Mouse (Mus musculus) right cerebral cortex, adult 2 months (tissue): Measurements from ENCODE around the gene Atg16l2.

ENCODE experiments used
- DNase-seq, 2 experiments: peaks; one replicate each; pipeline ENCODE4 v3.0.0; 2021 to 2022; ENCODE audit warnings: low spot score in 2 of 2

The Atg16l2 gene

GRCm38 (mm10) chr7:101321218-101321827 is 19.3 kb upstream of the Atg16l2 start:
- DNase-seq = peak; percentile 26 to 34

- DNase-seq = peak in 1 of 2 experiments; percentile 46
These were observed 18.6 kb upstream of the Atg16l2 start for GRCm38 (mm10) chr7:101320399-101321217.

DNA sequence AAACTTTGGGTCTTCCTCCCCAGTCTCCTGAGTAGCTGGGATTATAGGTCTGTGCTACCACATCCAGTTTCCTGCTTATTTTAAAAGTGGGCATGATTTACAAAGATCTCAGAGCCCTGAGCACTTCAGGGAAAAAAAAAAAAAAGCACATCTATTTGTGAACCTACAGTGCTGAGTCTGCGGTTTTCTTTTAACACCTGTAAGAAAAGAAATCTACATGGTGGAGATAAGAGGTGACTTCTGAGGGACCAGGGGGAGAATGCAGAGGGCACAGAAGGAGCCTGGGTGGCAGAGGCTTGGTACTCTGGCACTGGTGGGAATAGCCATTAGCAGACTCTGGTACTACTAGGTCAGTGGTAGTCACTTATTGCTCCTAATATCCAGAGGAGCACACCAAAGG is 17.7 kb upstream of the Atg16l2 start:
- DNase-seq = no peak

DNA sequence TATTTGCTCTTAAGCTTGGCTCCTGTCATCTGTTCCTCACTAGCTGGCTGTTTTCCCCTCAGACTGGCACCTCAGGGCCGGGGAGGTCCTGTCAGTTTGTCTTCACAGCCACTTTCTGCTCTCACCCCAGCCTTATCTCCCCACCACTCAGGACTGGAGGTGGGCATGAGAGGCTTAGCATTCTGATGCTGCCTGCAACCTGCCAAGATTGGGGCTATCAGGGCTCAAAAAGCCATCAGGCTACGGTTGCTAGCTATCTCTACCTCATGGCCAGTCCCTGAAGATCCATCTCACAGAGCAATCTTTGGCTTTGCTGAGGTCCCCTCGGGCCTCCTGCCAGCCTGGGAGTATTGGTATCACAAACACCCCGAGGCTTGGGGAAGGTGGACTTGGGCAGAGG is 16.8 kb upstream of the Atg16l2 start:
- no peak for DNase-seq

- DNase-seq = no peak
These were observed 15.0 kb upstream of the Atg16l2 start, which contains the start of gene Stard10 for GRCm38 (mm10) chr7:101317014-101317413. Gene Stard10 (plus strand): TSS chr7:101317086.

DNA sequence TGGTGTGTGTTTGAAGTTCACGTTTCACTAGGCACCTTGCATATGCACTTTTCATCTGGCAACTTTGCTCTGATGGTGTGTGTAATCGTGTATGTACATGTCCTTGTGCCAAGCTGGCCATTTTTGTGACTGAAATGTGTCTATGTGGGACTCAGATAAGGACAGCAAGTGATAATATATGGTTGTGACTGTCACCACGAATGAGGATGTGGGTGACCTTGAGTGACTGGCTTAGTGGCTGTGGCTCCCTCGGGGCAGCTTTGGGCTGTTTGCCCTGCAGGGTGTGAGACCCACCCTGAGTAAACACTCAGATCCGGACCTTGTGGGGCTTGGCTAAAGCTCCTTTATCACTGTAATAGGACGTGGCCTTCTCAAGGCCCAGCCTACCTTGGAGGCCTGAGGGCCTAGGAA is 14.5 kb upstream of the Atg16l2 start:
- no peak for DNase-seq

GRCm38 (mm10) chr7:101315699-101316098 is 13.6 kb upstream of the Atg16l2 start:
- DNase-seq = no peak

DNA sequence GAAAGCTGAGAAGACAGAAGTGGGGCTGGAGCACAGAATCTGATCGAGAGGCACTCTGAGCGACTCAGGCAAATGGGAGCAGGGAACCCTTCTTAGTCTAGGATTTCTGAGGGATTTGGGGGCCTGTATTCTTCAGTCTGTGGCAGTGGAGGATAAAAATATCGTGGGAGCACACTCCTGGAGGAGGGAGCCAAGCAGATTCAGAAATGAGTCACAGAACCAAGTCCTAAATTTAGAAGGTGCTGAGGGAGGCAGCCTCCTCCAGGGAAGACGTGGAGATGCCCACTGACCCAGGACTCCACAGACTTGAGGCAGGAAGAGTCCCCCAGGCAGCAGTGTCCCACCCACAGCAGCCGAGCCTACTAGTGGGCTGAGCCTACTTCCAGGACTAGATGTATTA is 12.3 kb upstream of the Atg16l2 start:
- DNase-seq = peak; percentile 69 to 75

GRCm38 (mm10) chr7:101313033-101313432 is 11.0 kb upstream of the Atg16l2 start:
- no peak for DNase-seq

DNA sequence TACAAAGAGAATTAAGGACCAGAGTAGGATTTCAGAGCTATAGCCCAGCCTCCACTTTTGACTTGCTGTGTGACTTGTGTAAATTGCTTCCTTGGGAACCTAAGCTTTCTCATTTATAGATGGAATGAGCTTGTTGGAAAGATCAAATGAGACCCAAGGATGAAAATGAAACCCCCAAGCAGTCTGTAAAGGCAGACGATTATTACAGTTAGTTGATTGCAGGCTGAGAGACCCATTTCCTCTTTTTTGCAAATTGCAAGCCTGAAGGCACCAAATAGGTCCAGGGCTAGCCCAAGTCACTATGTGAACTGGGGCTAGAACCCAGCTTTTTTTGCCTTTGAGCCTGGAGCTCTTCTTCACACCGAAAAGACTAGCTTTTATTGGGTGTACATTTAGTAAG is 9.0 kb upstream of the Atg16l2 start:
- DNase-seq = no peak

DNA sequence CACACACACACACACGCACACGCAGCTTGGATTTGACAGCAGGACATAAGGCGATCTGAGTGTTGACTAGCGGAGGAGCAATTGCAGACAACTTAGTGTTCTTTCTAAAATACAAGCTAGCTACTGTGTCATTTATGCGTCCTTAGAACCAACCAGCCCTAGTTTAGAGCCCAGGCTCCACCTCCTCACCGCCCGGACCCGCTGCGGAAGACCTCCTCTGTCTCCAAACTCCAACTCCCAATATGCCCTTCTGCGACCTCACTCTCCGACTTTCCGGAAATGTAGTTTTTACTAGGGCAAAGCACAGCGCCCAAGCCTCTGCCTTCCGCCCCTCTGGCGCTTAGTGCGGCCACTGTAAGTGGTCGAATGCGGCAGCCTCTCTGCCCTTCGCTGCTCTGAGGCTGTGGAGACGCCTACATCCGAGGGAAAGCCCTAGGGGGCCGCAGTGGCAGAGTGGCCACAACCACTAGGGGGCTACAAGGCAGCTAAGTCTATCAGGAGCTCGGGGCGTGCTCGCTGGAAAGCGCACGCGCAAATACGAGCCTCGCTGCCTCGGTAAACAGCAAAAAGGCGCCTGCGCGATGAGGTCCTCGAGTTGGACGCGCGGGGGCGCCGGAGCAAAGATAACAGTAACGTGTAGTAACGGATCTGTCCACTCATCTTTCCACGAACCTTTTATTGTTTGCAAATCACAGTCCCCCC is 8.4 kb upstream of the Atg16l2 start:
- DNase-seq = peak; percentile 97 to 100

DNA sequence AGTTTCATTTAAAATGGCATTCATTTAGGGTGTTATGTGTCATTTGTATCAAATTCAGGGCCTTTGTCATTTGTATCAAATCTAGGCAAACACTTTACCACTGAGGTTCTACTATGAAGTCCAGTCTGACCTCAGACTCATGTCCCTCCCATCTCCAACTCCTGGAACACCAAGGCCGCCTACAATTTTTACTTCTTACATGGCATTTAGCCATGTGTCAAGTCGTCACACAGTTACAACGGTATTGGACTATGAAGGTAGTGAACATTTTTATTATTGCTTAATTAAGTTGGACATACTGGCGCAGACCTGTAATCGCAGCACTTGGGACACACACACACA is 7.9 kb upstream of the Atg16l2 start:
- no peak for DNase-seq

DNA sequence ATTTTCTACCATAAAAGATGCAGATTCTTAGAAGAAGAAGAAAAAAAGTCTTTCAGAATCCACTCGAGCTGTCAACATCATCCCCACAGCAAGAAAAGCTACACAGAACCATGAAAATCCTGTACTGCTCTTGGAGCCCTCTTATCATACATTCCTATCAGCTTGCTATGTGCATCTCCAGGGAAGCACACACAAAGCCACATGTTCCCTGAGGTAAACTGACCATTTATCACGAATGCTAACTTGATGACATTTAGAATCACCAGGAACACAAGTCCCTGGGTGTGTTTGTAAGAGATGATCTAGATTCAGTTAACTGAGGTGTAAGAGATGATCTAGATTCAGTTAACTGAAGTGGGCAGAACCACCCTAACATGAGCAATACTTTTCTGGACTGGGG is 4.8 kb upstream of the Atg16l2 start:
- DNase-seq = no peak

GRCm38 (mm10) chr7:101302691-101303090 is 640 bp upstream of the Atg16l2 start:
- no peak for DNase-seq

DNA sequence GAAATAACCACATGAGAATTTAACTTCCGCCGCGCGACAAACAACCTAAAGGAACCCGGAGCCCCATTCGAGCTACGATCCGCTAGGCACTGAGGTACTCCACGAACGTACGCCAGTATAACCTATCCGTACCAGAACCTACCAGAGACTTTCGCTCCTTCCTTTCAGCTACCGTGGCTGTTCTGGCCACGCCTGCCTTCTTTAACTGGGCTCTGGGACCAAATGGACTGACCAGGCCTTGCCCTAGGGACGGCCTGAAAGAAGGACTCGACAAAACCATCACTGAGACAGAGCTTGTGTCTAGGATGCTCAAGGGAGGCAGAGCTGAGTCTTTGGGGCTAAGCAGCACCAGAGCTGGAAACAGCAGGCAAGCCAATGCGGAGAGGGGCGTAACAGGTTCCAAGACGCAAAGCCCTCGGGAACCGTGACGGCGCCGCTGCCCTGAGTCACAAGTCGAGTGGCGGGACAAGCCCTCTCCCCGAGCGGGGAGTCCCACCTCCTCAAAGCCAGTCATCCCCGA is 630 bp downstream of the Atg16l2 start:
- peak; percentile 40 to 47 for DNase-seq

GRCm38 (mm10) chr7:101298375-101298774 is 3.7 kb downstream of the Atg16l2 start:
- DNase-seq = no peak

DNA sequence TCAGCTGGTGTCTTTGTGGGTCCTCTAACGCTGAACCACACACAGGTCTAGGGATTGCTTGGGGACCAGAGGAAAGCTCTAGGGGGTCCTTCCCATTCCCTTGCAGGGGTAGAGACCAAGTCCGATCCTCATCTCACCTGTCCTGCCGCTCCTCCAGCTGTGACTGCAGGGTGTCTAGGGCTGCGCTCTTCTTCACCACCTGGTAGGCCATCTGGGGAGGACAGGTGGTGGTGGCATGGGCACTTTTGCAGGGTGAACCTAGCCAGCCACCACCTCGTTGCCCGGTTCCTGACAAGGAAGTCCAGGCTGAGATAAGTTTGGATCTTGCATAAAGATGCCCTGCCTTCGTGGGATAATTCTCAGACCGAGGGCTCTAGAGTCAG is 5.0 kb downstream of the Atg16l2 start:
- DNase-seq = no peak

- DNase-seq = peak; percentile 85 to 90
These were observed 5.6 kb downstream of the Atg16l2 start for GRCm38 (mm10) chr7:101296252-101297022.

GRCm38 (mm10) chr7:101295438-101295837 is 6.6 kb downstream of the Atg16l2 start:
- no peak for DNase-seq

DNA sequence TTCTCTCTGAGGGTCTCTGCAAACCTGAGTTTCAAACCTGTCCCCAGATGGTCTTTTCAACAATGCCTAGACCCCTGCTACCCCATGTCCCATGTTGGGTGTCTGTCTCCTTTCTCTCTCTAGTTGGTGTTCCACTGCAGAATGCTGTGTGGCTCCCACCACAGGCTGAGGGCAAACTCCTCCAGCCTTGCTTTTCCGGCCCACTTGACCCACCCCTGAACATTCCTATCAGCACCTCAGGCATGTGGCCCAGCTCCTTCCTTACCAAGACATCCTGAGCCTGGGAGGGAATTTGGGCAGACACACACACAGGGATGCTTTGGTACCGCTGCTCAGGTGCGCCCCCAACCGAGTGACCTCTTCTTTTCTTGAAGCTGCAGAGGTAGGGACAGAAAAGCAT is 8.4 kb downstream of the Atg16l2 start:
- no peak for DNase-seq

DNA sequence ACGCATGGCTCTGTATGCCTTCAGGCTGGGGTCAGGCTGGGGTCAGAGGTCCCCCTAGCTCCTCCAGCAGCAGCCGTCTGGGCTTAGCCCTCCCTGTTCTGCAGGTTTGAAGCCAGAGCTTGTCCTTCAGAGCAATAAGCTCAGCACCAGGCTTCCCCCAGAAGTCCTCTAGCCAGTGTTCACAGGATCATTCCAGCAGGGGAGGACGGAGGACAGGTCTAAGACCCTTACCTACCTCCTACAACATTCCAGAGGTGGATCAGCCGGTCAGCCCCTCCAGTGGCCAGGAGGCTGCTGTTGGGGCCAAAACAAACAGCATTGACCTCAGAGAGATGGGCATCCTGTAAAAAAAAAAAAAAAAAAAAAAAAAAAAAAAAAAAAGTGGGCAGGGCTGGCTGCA is 8.9 kb downstream of the Atg16l2 start:
- DNase-seq = no peak

DNA sequence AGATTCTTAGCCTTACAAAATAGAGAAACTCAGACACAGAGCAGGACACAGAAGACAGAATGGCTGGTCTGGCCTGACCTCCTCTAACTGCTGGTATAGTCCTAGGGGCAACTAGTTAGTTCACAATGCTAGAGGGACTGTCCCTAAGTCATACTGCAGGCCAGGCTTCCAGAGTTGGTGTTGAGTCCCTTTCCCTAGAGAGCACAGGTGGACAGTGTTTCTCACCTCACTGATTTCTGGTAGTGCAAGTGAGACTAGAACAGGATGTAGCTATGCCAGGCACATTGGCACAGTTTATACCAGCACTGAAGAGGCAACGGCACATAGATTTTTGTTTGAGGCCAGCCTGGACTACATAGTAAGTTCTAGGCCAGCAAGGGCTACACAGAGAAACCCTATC is 9.4 kb downstream of the Atg16l2 start:
- DNase-seq = no peak
